Mouse (Mus musculus): ENCODE measurements around the gene Map9.

GRCm38 (mm10) chr3:82382325-82382724, 24.5 kb downstream of the Map9 start:
- no peak for TF ChIP-seq CTCF (IDR thresholded peaks at IDR 0.05; ENCODE audit: low read depth, low read length)
- no peak for TF ChIP-seq POLR2A (IDR thresholded peaks at IDR 0.05; ENCODE audit: insufficient read depth, low read length)

Measured in ES-Bruce4 (cell line).